Mouse (Mus musculus): ENCODE results near the gene Igflr1.

The Igflr1 gene

DNA sequence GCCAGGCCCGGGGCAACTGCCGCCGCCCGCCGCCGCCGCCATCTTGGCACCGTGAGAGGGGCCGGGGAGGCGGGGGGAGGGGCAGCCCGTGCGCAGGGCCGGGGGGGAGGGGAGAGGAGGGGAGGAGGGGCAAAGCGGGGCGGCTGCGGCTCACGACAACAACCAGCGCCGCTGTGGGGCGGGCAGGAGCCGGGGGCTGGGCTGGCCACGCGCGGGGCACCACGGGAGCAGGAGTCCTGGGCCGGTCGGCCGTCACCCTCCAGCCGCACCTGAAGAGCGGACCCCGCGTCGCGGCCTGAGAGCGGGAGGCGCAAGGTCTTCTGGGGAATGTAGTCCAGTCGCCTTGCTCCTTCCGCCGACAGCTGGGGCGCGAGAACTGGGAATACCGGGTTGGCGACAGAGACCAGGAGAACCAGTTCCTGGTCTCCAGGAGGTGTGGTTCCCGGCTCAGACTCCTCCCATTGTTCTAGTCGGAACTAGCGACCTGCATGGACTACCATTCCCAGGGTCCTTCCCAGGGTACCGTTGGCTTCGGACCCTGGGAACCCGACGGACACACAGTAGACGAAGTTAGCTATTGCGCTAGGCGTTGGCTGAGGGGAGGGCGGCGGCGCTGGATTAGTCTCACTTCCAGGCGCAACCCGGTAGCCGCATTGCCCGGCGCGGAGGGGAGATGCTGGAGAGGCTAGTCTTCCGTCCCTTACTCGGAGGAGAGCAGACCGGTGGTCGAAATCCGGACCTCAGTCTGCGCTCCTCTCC, 23.6 kb downstream of the Igflr1 start, which contains the start of gene Kmt2b:
Kmt2b (minus strand) TSS at position 51 of the 759 bp plus-strand sequence.
- peak; percentile 96 for DNase-seq (ENCODE audit: low read depth)

GRCm38 (mm10) chr7:30589435-30590301, 24.4 kb downstream of the Igflr1 start:
- DNase-seq (ENCODE audit: low read depth), result peak; percentile 85

- no peak for DNase-seq (ENCODE audit: low read depth)
Measured at GRCm38 (mm10) chr7:30590927-30591604, 25.8 kb downstream of the Igflr1 start.

GRCm38 (mm10) chr7:30591605-30591951, 26.4 kb downstream of the Igflr1 start:
- no peak for DNase-seq (ENCODE audit: low read depth)

DNA sequence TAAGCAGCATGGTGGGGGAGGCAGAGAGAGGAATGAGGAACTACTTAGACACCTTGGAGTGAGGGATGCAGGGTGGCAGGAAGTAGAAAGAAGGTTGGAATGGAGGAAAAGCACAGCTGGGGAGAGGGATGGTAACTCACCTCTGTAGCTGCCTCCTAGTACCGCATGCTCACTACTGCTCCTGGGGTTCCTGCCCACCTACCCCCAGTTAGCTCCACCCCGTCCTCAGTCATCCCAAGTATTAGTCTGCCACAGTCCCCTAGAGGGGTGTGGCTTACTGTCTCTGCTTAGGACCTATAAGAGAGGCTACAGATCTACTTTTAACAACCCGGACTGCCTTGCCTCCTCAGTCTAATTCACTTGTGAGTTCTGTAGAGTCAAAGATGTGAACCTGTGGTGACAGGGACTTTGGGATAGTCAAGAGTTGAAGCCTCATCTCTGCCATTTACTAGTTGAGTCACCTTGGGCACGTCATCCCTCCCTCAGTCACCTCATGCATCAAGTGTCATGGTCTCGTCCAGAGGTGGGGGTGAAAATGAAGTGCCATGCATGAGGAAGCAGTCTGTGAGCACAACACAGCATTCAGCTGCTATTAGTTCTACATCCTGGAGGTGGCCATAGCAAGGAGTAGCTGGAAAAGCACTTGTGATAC, 27.7 kb downstream of the Igflr1 start:
- DNase-seq (ENCODE audit: low read depth), result no peak

GRCm38 (mm10) chr7:30593579-30594509, 28.6 kb downstream of the Igflr1 start:
- DNase-seq (ENCODE audit: low read depth), result no peak

GRCm38 (mm10) chr7:30594510-30595024, 29.3 kb downstream of the Igflr1 start:
- DNase-seq (ENCODE audit: low read depth), result no peak

DNA sequence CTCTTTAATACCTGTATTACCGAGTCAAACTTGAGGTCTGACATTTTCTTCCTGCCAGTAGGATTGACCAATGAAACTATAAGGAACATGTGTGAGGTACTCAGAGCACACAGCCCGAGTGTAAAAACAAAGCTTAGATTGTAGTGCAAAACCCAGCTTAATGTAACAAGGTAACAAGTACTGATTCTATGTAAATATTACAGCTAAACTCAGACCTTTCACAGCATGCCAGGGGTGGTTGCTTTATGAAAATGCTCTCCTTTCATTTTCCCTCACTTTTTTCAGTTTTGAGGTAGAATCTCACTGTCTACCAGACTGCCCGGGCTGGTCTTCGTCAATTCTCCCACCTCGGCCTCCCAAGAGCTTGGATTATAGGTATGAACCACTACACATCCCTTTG, 30.9 kb downstream of the Igflr1 start:
- no peak for DNase-seq (ENCODE audit: low read depth)

DNA sequence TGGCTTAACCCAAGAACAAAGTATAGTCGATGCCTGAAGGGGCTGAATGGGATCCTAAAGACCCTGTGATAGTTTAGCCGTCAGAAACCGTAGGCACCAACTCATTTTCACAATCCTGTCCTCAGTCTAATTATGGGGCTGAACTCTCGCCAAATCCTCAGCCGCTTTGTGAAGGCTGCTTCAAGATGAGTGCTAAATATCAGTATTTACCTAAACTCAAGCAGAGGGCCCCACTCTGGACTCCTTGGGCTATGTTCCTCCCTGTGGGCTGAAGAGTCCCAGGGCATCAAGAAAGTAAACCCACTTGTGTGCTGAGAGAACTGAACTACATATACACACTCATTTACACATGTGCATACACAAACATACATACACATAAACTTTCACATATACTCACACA, 31.6 kb downstream of the Igflr1 start:
- no peak for DNase-seq (ENCODE audit: low read depth)

DNA sequence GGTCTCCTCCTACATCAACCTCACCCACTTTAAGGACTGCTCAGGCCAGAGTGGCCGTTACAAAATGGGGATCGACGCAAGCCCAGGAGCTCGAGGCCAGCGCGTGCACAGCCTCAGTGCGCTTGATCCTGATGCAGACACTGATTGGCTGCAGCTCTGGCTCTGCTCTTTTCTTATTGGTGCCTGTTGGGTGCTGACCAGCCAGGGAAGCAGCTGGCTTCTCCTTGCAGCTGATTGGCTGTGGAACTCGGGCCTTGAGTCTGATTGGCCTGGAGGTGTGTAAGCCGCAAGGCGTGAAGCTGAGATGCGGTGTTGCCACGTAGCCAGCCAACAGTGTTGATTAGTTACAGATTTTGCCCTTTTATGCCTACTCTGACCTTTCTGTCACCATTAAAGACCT, 33.6 kb downstream of the Igflr1 start, which contains the start of gene Zbtb32:
Zbtb32 (minus strand) TSS at position 124 of the 400 bp plus-strand sequence.
- no peak for DNase-seq (ENCODE audit: low read depth)

GRCm38 (mm10) chr7:30599933-30600353, 34.7 kb downstream of the Igflr1 start:
- no peak for DNase-seq (ENCODE audit: low read depth)

DNA sequence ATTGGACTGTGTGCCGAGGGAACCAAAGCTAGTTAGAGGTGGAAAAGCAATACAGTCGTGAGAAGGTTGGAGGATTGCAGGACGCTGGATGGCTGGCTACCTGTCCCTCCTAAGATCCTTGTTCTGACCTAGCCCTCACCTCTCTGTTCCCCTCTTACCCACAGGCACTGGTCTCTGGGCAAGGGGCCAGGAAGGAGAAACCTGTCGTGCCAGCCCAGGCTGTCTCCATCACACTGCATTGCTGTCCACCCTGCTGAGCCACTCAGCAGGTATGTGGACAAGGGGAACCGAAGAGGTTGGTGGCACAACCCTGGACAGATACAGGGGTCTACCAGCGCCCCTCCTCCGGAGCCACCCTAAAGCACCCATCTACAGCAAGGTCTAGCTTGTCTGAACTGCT, 35.4 kb downstream of the Igflr1 start:
- DNase-seq (ENCODE audit: low read depth), result no peak

- no peak for DNase-seq (ENCODE audit: low read depth)
Measured at GRCm38 (mm10) chr7:30602583-30602982, 37.4 kb downstream of the Igflr1 start.

DNA sequence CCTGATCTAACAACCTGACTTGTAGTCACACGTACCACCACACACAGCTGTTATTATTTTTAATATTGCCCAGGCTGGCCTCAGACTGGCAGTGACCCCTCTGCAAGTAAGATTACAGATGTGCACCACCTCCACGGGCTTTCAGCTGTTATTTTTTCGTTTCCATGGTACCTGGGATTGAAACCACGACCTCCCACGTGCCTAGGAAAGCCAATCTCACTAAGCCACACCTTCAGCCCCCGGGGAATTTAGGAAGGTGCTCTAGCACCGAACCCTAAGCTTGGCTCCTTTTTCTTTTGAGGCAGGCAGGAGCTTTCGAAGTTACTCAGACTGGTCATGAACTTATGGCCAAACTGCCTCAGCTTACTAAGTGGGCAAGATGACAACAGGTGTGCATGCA, 39.2 kb downstream of the Igflr1 start:
- DNase-seq (ENCODE audit: low read depth), result no peak

DNA sequence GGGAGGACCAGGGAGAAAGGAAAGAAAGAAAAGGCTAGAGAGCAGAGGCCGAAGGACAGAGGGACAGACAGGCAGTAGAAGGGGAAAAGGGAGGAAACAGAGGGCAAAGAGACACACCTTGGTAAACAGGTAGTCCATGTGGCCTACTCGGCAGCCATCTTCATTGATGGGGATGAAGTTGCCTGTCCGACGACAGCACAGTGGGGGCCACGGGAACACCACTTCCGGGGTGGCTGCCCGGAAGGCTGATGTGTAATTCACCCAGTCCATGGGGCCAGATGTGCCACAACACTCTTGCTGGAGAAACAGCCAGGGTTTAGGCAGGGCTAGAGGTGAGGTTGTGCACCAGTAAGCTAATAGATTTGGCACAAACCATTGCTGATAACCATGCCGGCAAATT, 39.7 kb downstream of the Igflr1 start:
- no peak for DNase-seq (ENCODE audit: low read depth)

DNA sequence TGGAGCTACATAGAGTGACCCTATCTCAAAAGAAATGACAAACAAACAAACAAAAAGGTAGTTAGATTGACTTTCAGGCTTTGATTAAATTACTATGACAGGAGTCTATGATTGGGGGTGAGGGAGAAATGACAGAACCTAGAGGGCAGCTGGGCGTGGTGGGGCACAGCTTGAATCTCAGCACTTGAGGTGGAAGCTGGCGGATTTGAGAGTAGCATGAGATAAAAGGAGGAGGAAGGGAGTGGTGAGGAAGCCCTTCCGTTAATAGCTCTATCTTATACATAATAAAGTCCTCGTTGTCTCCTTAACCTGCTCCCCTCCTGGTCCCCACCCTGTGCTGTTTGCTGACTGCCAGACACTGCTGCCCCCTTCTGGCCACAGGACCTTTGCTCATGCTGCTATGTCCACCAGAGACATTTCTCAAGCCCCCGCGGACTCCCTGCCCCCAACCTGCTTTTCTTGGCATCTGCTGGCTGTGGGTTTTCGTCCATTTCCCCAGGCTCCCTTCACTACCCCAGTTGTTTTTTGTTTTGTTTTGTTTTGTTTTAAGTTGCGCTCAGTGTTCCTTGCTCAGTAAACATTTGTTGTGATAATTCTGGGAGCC, 42.6 kb downstream of the Igflr1 start:
- DNase-seq (ENCODE audit: low read depth), result peak; percentile 70

DNA sequence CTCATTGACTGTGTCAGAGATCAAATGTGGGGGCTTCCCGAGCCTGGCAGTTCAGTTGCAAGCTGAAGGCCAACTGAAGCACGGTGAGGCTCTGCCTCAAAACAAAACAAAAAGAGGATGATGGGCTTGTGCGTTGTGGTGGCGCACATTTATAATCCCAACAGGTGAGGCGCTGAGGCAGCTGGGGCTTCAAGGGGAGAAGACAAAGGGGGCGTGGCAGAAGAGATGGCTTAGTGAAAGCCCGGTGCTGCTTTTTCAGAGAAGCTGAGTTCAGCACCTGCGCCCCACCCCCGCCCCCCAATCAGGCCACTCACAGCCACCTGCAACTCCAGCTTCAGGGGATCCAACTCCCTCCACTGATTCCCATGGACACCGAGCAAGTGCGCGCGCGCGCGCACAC, 43.2 kb downstream of the Igflr1 start:
- DNase-seq (ENCODE audit: low read depth), result no peak

DNA sequence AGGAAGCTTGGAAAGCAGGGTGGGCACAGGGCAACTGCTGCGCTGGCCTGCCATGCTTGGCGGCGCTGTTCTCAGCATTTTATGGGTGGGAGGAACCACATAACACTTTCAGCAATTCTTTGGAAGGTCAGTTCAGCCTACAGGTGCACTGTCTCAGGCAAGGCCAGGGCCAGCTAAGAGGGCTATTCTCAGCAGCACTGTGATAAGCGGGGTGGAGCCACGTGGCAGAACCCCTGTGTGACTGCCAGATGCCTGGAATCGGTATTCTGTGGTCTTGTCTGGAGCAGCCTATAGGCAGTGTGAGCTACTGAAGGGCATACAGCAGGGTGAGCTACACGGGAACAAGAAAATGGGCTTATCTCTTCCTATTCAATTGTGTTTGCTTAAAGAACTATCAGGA, 44.8 kb downstream of the Igflr1 start:
- no peak for DNase-seq (ENCODE audit: low read depth)

- no peak for DNase-seq (ENCODE audit: low read depth)
Measured at GRCm38 (mm10) chr7:30612654-30613402, 47.6 kb downstream of the Igflr1 start, which contains the start of gene Upk1a. Upk1a (minus strand) TSS chr7:30612847.
